Mouse (Mus musculus) stomach, embryonic 14.5 days (tissue): Measurements from ENCODE around the gene Ttc9. TPM values are rescaled to one million over a fixed set of nuclear protein-coding genes. Genes with fewer than 3 reads are reported as not detected.

Experiments
- ATAC-seq: fragments of 200-750 bp; cut with Nextera tagmentation; 2 replicates; pipeline ENCODE4 v1.8.0; 2017; ENCODE audit warnings: low read depth, moderate TSS enrichment; ENCODE audit not compliant: insufficient number of reproducible peaks, insufficient read depth, low FRiP score
- H3K27ac ChIP-seq: fragments of 300-500 bp; sonication (generic); 2 replicates; pipeline ENCODE4 v1.5.1; 2014; ENCODE audit warnings: mild to moderate bottlenecking, low read length, moderate library complexity, mixed read lengths
- H3K27me3 ChIP-seq: fragments of 300-500 bp; sonication (generic); 2 replicates; pipeline ENCODE4 v1.6.1; 2014; ENCODE audit warnings: low read length, control low read depth, mixed read lengths; ENCODE audit not compliant: control insufficient read depth, insufficient read depth
- H3K36me3 ChIP-seq: fragments of 300-500 bp; sonication (generic); 2 replicates; pipeline ENCODE4 v1.6.1; 2014; ENCODE audit warnings: mild to moderate bottlenecking, control low read depth, low read length, moderate library complexity, mixed read lengths; ENCODE audit not compliant: control insufficient read depth, insufficient read depth
- H3K4me1 ChIP-seq: fragments of 300-500 bp; sonication (generic); 2 replicates; pipeline ENCODE4 v1.6.1; 2014; ENCODE audit warnings: low read length, control low read depth, mixed read lengths; ENCODE audit not compliant: control insufficient read depth, insufficient read depth
- H3K4me2 ChIP-seq: fragments of 300-500 bp; sonication (generic); replicated peaks from 2 replicates; pipeline ENCODE4 v1.6.1; 2014; ENCODE audit warnings: low read depth, low read length, control low read depth
- H3K4me3 ChIP-seq: fragments of 300-500 bp; sonication (generic); 2 replicates; pipeline ENCODE4 v1.5.1; 2014; ENCODE audit warnings: low read depth, low read length, control low read depth
- H3K9ac ChIP-seq: fragments of 300-500 bp; sonication (generic); replicated peaks from 2 replicates; pipeline ENCODE4 v1.6.1; 2014; ENCODE audit warnings: low read depth, mild to moderate bottlenecking, control low read depth, low read length, moderate library complexity, mixed read lengths
- H3K9me3 ChIP-seq: fragments of 300-500 bp; sonication (generic); 2 replicates; pipeline ENCODE4 v1.6.1; 2016; ENCODE audit warnings: low read depth, low read length, control low read depth; ENCODE audit not compliant: control insufficient read depth
- WGBS: fragments of 180-500 bp; shearing (Covaris S2); extraction: QIAGEN DNeasy Blood & Tissue Kit; methylation state at CpG from one replicate; pipeline ENCODE4 v1.1.7; 2014; 5-methylcytosine and 5-hydroxymethylcytosine counted together
- polyA plus RNA-seq: library from polyadenylated mRNA; unstranded; fragments of >200 nt; fragmentation: Nextera tagmentation; extraction: Ambion mirVana; gene quantifications from 2 replicates; pipeline ENCODE4 v1.2.1, GENCODE M21; 2014

Ttc9 gene
- polyA plus RNA-seq, 1 experiment from 2014 or later: 3.9 TPM

GRCm38 (mm10) chr12:81619302-81619701 lies 11.7 kb upstream of the Ttc9 start:
- no peak overlapping the region for H3K4me2 ChIP-seq
- H3K9me3 ChIP-seq: no peaks in the 10 kb centered on the region
- no peak overlapping the region for H3K9ac ChIP-seq
- H3K27ac ChIP-seq: no peak overlapping the region
- no peak overlapping the region for H3K4me3 ChIP-seq
- WGBS: 18% methylated on average over 5 of the region's 5 CpGs
- ATAC-seq: no peak
- no peaks in the 10 kb centered on the region for H3K4me1 ChIP-seq
- no peaks in the 10 kb centered on the region for H3K36me3 ChIP-seq
- no peaks in the 10 kb centered on the region for H3K27me3 ChIP-seq

- WGBS: 66% methylated on average over 4 of the region's 4 CpGs
- ATAC-seq: no peak
- H3K4me2 ChIP-seq: no peak overlapping the region
- H3K36me3 ChIP-seq: no peaks in the 10 kb centered on the region
- H3K9ac ChIP-seq: no peak overlapping the region
- no peak overlapping the region for H3K27ac ChIP-seq
- H3K27me3 ChIP-seq: no peaks in the 10 kb centered on the region
- H3K4me1 ChIP-seq: no peaks in the 10 kb centered on the region
- no peaks in the 10 kb centered on the region for H3K9me3 ChIP-seq
- H3K4me3 ChIP-seq: no peak overlapping the region
Measured at GRCm38 (mm10) chr12:81623377-81623776, 7.7 kb upstream of the Ttc9 start.

GRCm38 (mm10) chr12:81626226-81626861 lies 4.7 kb upstream of the Ttc9 start:
- Histone ChIP-seq H3K4me3 (no peak overlapping the region), H3K27ac (no peak overlapping the region), H3K9me3 (no peaks in the 10 kb centered on the region), H3K27me3 (peaks cover 14% of the 10 kb centered on the region; the same call in 1 of the 2 replicates), H3K36me3 (no peaks in the 10 kb centered on the region), H3K4me1 (no peaks in the 10 kb centered on the region), H3K4me2 (no peak overlapping the region), H3K9ac (no peak overlapping the region)
- WGBS: 75% methylated on average over 12 of the region's 12 CpGs
- ATAC-seq: no peak

- no peaks in the 10 kb centered on the region for H3K36me3 ChIP-seq
- H3K4me3 ChIP-seq: no peak overlapping the region
- no peak for ATAC-seq
- no peak overlapping the region for H3K9ac ChIP-seq
- WGBS: 67% methylated on average over 6 of the region's 6 CpGs
- no peaks in the 10 kb centered on the region for H3K4me1 ChIP-seq
- H3K9me3 ChIP-seq: no peaks in the 10 kb centered on the region
- H3K27me3 ChIP-seq: peaks cover 23% of the 10 kb centered on the region; the same call in 1 of the 2 replicates
- no peak overlapping the region for H3K27ac ChIP-seq
- no peak overlapping the region for H3K4me2 ChIP-seq
Measured at GRCm38 (mm10) chr12:81627426-81627825, 3.6 kb upstream of the Ttc9 start.

DNA sequence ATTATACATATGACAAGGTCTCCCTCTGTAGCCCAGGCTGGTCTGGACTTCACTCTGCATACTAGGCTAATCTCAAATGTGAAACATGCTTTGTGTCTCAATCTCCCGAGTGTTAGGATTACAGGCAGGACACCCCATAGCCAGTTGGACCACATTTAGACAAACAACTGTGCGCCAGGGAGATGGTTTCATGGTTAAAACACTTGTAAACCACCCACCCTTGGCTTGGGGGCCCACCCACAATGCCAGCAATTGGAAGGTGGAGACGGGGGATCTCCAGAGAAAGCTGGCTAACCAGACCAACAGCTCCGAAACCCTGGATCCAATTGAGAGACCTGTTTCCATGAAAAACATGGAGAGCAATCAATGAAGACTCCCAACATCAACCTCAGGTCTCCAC lies 3.0 kb upstream of the Ttc9 start:
- Histone ChIP-seq H3K4me3 (no peak overlapping the region), H3K27me3 (peaks cover 26% of the 10 kb centered on the region; the same call in 1 of the 2 replicates), H3K9ac (no peak overlapping the region), H3K4me1 (no peaks in the 10 kb centered on the region), H3K9me3 (no peaks in the 10 kb centered on the region), H3K4me2 (no peak overlapping the region), H3K36me3 (no peaks in the 10 kb centered on the region), H3K27ac (no peak overlapping the region)
- 70% methylated on average over 4 of the region's 4 CpGs for WGBS
- ATAC-seq: no peak

DNA sequence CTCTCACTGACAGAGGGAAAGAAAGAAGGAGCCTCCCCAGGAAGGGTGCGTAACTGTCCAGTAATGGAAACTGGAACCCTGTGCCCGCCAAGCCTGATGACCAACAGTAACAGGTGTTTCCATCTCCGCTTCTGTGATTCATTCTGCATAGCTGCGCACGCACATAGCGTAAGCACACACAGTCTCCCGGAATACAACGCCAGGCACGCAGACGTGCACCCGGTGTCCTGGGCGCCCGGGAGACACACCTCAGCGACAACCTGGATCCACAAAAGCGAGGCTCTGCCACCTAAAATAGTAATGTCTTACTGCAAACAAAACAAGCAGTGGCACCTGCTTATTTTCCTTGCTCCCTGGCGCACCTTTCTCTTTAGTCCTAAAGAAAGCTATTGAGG lies 532 bp upstream of the Ttc9 start:
- Histone ChIP-seq H3K9ac (peak overlapping the region; percentile 46; the same call in 1 of the 2 replicates), H3K9me3 (no peaks in the 10 kb centered on the region), H3K27ac (no peak overlapping the region; the same call in 1 of the 2 replicates), H3K4me2 (peak overlapping the region; percentile 97), H3K4me1 (no peaks in the 10 kb centered on the region), H3K36me3 (no peaks in the 10 kb centered on the region), H3K27me3 (peaks cover 26% of the 10 kb centered on the region; the same call in 1 of the 2 replicates), H3K4me3 (peak overlapping the region; percentile 55)
- peak; percentile 77 for ATAC-seq
- 1% methylated on average over 16 of the region's 16 CpGs for WGBS

DNA sequence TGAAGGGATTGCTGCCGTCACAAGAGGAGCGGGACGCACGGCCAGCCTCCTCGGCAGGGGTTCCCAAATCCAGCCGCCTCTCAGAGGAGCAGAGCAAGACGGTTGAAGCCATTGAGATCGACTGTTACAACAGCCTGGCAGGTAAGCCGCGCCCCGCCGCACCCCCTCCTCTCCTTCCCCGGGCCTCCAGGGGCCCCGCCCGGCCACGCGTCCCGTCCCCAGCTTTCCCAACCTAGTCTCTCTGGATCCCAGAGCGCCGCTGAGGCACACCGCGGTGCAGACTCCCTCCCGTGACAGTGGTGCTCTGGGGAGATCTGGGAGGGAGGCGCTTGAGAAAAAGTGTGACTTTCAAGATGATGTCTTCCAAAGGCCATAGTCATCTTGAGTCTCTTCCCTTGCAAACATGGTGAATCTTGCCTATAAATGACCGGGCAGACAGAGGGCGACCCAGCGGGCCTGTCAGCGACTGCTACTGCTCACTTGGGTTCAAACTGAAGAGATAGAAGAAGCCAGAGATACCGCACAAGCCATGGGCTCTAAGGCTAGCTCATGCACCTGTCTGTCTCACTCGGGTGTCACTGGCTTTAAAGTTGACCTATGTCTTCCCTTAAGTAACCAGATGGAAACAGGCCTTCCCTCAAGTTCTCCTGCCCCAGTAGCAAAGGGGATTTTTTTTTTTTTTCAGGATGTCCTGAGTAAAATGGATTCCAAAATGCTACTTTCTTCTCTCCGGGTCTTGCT lies 782 bp downstream of the Ttc9 start:
- H3K36me3 ChIP-seq: no peaks in the 10 kb centered on the region
- peaks cover 26% of the 10 kb centered on the region; the same call in 1 of the 2 replicates for H3K27me3 ChIP-seq
- peak; percentile 15; the same call in 1 of the 2 replicates for ATAC-seq
- H3K4me2 ChIP-seq: peak overlapping the region; percentile 97
- WGBS: 4% methylated on average over 26 of the region's 31 CpGs
- H3K9me3 ChIP-seq: no peaks in the 10 kb centered on the region
- peak overlapping the region; percentile 55 for H3K4me3 ChIP-seq
- H3K27ac ChIP-seq: no peak overlapping the region; the same call in 1 of the 2 replicates
- no peaks in the 10 kb centered on the region for H3K4me1 ChIP-seq
- peak overlapping the region; percentile 46; the same call in 1 of the 2 replicates for H3K9ac ChIP-seq

DNA sequence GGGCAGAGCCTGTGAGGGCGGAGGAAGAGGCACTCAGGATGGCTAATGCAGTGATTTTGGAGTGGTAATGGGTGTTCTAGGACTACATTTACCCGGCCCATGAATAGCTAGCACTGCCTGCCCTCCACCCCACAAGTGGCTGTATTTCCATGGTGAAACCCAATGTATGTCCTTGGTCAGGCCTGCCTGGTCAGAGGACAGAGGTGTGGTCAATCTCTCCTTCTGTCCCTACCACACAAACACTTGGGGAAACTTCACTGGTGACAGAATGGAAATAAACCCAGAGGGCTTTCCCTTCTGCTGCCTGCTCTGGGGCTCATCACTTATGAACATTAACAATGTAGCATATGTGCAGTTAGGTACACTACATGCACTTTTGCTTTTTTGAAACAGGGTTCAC lies 2.2 kb downstream of the Ttc9 start:
- 88% methylated on average over 2 of the region's 2 CpGs for WGBS
- no peak for ATAC-seq
- no peak overlapping the region for H3K4me3 ChIP-seq

More for the DNA sequence above, 2.2 kb downstream of the Ttc9 start:
- H3K9ac ChIP-seq: no peak overlapping the region
- no peaks in the 10 kb centered on the region for H3K9me3 ChIP-seq
- H3K36me3 ChIP-seq: no peaks in the 10 kb centered on the region
- no peak overlapping the region for H3K27ac ChIP-seq
- H3K4me2 ChIP-seq: no peak overlapping the region
- H3K27me3 ChIP-seq: peaks cover 26% of the 10 kb centered on the region; the same call in 1 of the 2 replicates
- no peaks in the 10 kb centered on the region for H3K4me1 ChIP-seq
